Mouse (Mus musculus) intestine, postnatal 0 days (tissue): ENCODE measurements around the gene Trpm1. TPM values are rescaled to one million over a fixed set of nuclear protein-coding genes. Genes with fewer than 3 reads are reported as not detected.

Experiments
- ATAC-seq: fragments of 200-750 bp; cut with Nextera tagmentation; 2 replicates; pipeline ENCODE4 v1.8.0; 2017; ENCODE audit warnings: mild to moderate bottlenecking, moderate TSS enrichment, moderate library complexity
- H3K27ac ChIP-seq: fragments of 300-500 bp; sonication (generic); 2 replicates; pipeline ENCODE4 v1.5.1; 2014; ENCODE audit warnings: mild to moderate bottlenecking, low read depth, low read length, moderate library complexity
- H3K27me3 ChIP-seq: fragments of 300-500 bp; sonication (generic); replicated peaks from 2 replicates; pipeline ENCODE4 v1.6.1; 2014; ENCODE audit warnings: low read length, mixed read lengths; ENCODE audit not compliant: control insufficient read depth, insufficient read depth
- H3K36me3 ChIP-seq: fragments of 300-500 bp; sonication (generic); 2 replicates; pipeline ENCODE4 v1.6.1; 2014; ENCODE audit warnings: mild to moderate bottlenecking, moderate library complexity; ENCODE audit not compliant: control insufficient read depth, insufficient read depth
- H3K4me1 ChIP-seq: fragments of 300-500 bp; sonication (generic); replicated peaks from 2 replicates; pipeline ENCODE4 v1.6.1; 2014; ENCODE audit warnings: antibody characterized with exemption, low read length, mixed read lengths; ENCODE audit not compliant: control insufficient read depth, insufficient read depth
- H3K4me2 ChIP-seq: fragments of 300-500 bp; sonication (generic); replicated peaks from 2 replicates; pipeline ENCODE4 v1.6.1; 2014; ENCODE audit warnings: low read depth, mild to moderate bottlenecking, moderate library complexity
- H3K4me3 ChIP-seq: fragments of 300-500 bp; sonication (generic); 2 replicates; pipeline ENCODE4 v1.5.1; 2014; ENCODE audit warnings: low read depth, low read length
- H3K9ac ChIP-seq: fragments of 300-500 bp; sonication (generic); 2 replicates; pipeline ENCODE4 v1.6.1; 2014; ENCODE audit warnings: mild to moderate bottlenecking, low read depth, low read length
- H3K9me3 ChIP-seq: fragments of 300-500 bp; sonication (generic); 2 replicates; pipeline ENCODE4 v1.6.1; 2016; ENCODE audit warnings: mixed run types; ENCODE audit not compliant: control insufficient read depth
- CTCF ChIP-seq: sonication (generic); IDR thresholded peaks from 2 replicates; pipeline ENCODE4 v1.5.1; 2016; ENCODE audit warnings: low read depth, mild to moderate bottlenecking, control low read depth, antibody characterized with exemption, moderate library complexity
- WGBS: fragments of 180-500 bp; shearing (Covaris S2); extraction: QIAGEN DNeasy Blood & Tissue Kit; methylation state at CpG from one replicate; pipeline ENCODE4 v1.1.7; 2014; 5-methylcytosine and 5-hydroxymethylcytosine counted together
- polyA plus RNA-seq: library from polyadenylated mRNA; unstranded; fragments of >200 nt; fragmentation: Nextera tagmentation; extraction: Ambion mirVana; gene quantifications from 2 replicates; pipeline ENCODE4 v1.2.1, GENCODE M21; 2015

Trpm1 gene
- polyA plus RNA-seq, 1 experiment from 2014 or later = not detected

GRCm38 (mm10) chr7:64149337-64149736, 4.3 kb upstream of the Trpm1 start:
- no peak for ATAC-seq
- Histone ChIP-seq H3K36me3 (no peaks in the 10 kb centered on the region), H3K27me3 (no peaks in the 10 kb centered on the region), H3K4me3 (no peak overlapping the region), H3K9ac (no peak overlapping the region), H3K4me2 (no peak overlapping the region), H3K4me1 (no peaks in the 10 kb centered on the region), H3K9me3 (no peaks in the 10 kb centered on the region), H3K27ac (no peak overlapping the region)
- WGBS = 37% methylated on average over 2 of the region's 2 CpGs
- TF ChIP-seq CTCF = no peak

GRCm38 (mm10) chr7:64149747-64150146, 3.9 kb upstream of the Trpm1 start:
- no peak for ATAC-seq
- 24% methylated on average over 2 of the region's 2 CpGs for WGBS
- H3K36me3 ChIP-seq = no peaks in the 10 kb centered on the region

GRCm38 (mm10) chr7:64150436-64151080, 3.1 kb upstream of the Trpm1 start:
- Histone ChIP-seq H3K4me2 (no peak overlapping the region), H3K27ac (no peak overlapping the region), H3K9ac (no peak overlapping the region), H3K9me3 (no peaks in the 10 kb centered on the region), H3K27me3 (no peaks in the 10 kb centered on the region), H3K4me1 (no peaks in the 10 kb centered on the region), H3K36me3 (no peaks in the 10 kb centered on the region), H3K4me3 (no peak overlapping the region)
- ATAC-seq = no peak
- 69% methylated on average over 6 of the region's 6 CpGs for WGBS
- no peak for TF ChIP-seq CTCF

More at GRCm38 (mm10) chr7:64149747-64150146, 3.9 kb upstream of the Trpm1 start:
- H3K4me2 ChIP-seq = no peak overlapping the region
- TF ChIP-seq CTCF = peak; percentile 49
- no peak overlapping the region for H3K4me3 ChIP-seq
- no peaks in the 10 kb centered on the region for H3K27me3 ChIP-seq
- H3K9ac ChIP-seq = no peak overlapping the region
- no peaks in the 10 kb centered on the region for H3K4me1 ChIP-seq
- no peaks in the 10 kb centered on the region for H3K9me3 ChIP-seq
- H3K27ac ChIP-seq = no peak overlapping the region

GRCm38 (mm10) chr7:64155226-64155625, 1.6 kb downstream of the Trpm1 start:
- Histone ChIP-seq H3K9ac (no peak overlapping the region), H3K4me2 (peak overlapping the region; percentile 40; the same call in 1 of the 2 replicates), H3K4me3 (no peak overlapping the region), H3K27me3 (no peaks in the 10 kb centered on the region), H3K4me1 (no peaks in the 10 kb centered on the region), H3K9me3 (no peaks in the 10 kb centered on the region), H3K36me3 (no peaks in the 10 kb centered on the region), H3K27ac (no peak overlapping the region)
- whole genome bisulfite sequencing = 62% methylated on average over 4 of the region's 4 CpGs
- TF ChIP-seq CTCF = no peak
- no peak for ATAC-seq

GRCm38 (mm10) chr7:64155687-64156086, 2.1 kb downstream of the Trpm1 start:
- H3K9ac ChIP-seq = 0 out of 2 replicates have a peak overlapping the region, but pooled peaks have one; percentile 37
- H3K27me3 ChIP-seq = no peaks in the 10 kb centered on the region
- peak overlapping the region; percentile 40 for H3K4me2 ChIP-seq
- peak; percentile 82 for TF ChIP-seq CTCF
- no peaks in the 10 kb centered on the region for H3K36me3 ChIP-seq
- 3% methylated on average over 10 of the region's 10 CpGs for WGBS
- no peak overlapping the region for H3K27ac ChIP-seq
- ATAC-seq = peak; percentile 91
- H3K4me1 ChIP-seq = no peaks in the 10 kb centered on the region
- H3K9me3 ChIP-seq = no peaks in the 10 kb centered on the region
- H3K4me3 ChIP-seq = no peak overlapping the region

GRCm38 (mm10) chr7:64156271-64156911, 2.8 kb downstream of the Trpm1 start:
- H3K4me2 ChIP-seq = no peak overlapping the region
- ATAC-seq = no peak
- 73% methylated on average over 5 of the region's 5 CpGs for WGBS

More at GRCm38 (mm10) chr7:64156271-64156911, 2.8 kb downstream of the Trpm1 start:
- H3K4me3 ChIP-seq = no peak overlapping the region
- no peak overlapping the region for H3K9ac ChIP-seq
- H3K27me3 ChIP-seq = no peaks in the 10 kb centered on the region
- no peaks in the 10 kb centered on the region for H3K4me1 ChIP-seq
- H3K9me3 ChIP-seq = no peaks in the 10 kb centered on the region
- TF ChIP-seq CTCF = no peak
- no peaks in the 10 kb centered on the region for H3K36me3 ChIP-seq
- H3K27ac ChIP-seq = no peak overlapping the region
